Mouse (Mus musculus) olfactory bulb, adult 2 months (tissue): ENCODE results near the gene Cybrd1.

Experiments
- CTCF ChIP-seq: fragments of 200-500 bp; IDR thresholded peaks from 2 replicates; pipeline ENCODE4 v1.5.1; 2012; ENCODE audit warnings: low read depth, mild to moderate bottlenecking, low read length, moderate library complexity; ENCODE audit not compliant: insufficient read depth
- POLR2A ChIP-seq: fragments of 200-500 bp; IDR thresholded peaks from 2 replicates; pipeline ENCODE4 v1.6.1; 2012; ENCODE audit warnings: mild to moderate bottlenecking, low read depth, low read length, moderate library complexity; ENCODE audit not compliant: insufficient read depth

GRCm38 (mm10) chr2:71116151-71116550, 1.6 kb upstream of the Cybrd1 start:
- no peak for TF ChIP-seq CTCF
- no peak for TF ChIP-seq POLR2A
